Mouse (Mus musculus) liver, adult 2 months (tissue): ENCODE measurements at regions not wholly inside any gene's neighbourhood (a gene's known extent, or its start where the extent isn't known, plus 50 kb on each side); places are given as distances from the start of the nearest gene placed in this dataset.

Source experiments
- CTCF ChIP-seq: fragments of 200-500 bp; IDR thresholded peaks from 2 replicates; pipeline ENCODE4 v1.5.1; 2011; ENCODE audit warnings: low read depth, low read length, control low read depth
- POLR2A ChIP-seq: fragments of 200-500 bp; IDR thresholded peaks from 2 replicates; pipeline ENCODE4 v1.6.1; 2011; ENCODE audit warnings: low read length, control low read depth; ENCODE audit not compliant: insufficient read depth; ENCODE audit errors: extremely low read depth

DNA sequence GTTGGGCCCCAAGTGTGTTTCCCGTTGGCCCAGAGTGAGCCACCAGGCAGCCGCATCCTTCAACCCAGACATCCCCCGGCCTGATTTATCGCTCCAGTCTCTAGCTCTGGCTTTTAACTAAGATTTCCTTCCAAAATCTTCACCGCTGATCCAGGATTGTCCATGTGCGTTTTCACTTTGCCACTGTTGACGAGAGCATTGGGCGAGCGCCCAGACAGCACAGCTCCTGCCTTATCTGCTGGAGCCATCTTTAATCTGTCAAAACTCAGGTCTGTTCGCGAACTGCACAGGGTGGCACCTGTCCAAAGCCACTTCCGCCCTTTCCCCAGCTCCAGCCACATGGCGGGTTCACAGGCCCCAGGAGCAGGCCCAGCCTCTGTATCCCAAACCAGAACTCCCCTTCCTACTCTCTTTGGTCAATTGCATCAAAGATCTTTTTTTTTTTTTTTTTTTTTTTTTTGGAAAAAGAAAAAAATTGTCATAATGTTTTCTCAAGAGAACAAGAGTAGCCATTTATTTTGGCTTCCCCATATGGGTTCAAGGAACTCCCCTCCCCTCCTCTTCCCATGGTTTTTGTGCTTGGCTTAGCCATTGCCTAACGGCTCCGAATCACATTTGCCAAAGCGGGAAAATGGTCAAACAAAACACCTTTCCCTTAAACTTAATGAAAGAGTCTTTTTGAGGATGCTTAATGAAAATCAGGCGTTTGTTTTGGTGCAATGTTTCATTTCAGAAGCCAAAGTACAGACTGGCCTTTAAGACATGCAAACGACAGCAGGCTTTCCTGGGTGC is 98.2 kb downstream of the Cyp26a1 start:
- TF ChIP-seq CTCF, result no peak
- no peak for TF ChIP-seq POLR2A
